Mouse (Mus musculus): ENCODE measurements around the gene Glo1.
A peak's percentile ranks its signal among the peaks of the same experiment; 100 is the strongest.

The Glo1 gene

GRCm38 (mm10) chr17:30581201-30581600 is 45.5 kb downstream of the Glo1 start:
- DNase-seq (ENCODE audit: extremely low read depth, low read depth, low spot score): no peak

DNA sequence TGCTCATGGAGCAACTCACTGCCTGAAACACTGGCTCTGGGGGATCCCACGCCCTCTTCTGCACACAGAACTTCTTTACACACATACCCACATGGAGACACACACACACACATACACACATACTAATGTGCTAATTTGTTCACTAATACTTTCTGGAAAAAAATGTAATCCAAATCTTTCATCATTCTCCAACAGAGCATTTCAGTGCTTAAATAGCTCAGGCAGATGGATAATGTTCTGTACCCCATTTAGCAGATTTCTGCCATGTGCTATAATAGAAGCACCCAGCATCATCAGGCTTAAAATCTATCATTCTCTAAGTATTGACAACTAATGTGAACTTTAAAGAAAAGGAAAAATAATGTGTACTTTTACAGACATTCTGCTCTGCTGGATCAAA is 45.9 kb downstream of the Glo1 start:
- DNase-seq (ENCODE audit: extremely low read depth, low read depth, low spot score): no peak

GRCm38 (mm10) chr17:30576946-30577345 is 49.7 kb downstream of the Glo1 start:
- DNase-seq (ENCODE audit: extremely low read depth, low read depth, low spot score): no peak

DNA sequence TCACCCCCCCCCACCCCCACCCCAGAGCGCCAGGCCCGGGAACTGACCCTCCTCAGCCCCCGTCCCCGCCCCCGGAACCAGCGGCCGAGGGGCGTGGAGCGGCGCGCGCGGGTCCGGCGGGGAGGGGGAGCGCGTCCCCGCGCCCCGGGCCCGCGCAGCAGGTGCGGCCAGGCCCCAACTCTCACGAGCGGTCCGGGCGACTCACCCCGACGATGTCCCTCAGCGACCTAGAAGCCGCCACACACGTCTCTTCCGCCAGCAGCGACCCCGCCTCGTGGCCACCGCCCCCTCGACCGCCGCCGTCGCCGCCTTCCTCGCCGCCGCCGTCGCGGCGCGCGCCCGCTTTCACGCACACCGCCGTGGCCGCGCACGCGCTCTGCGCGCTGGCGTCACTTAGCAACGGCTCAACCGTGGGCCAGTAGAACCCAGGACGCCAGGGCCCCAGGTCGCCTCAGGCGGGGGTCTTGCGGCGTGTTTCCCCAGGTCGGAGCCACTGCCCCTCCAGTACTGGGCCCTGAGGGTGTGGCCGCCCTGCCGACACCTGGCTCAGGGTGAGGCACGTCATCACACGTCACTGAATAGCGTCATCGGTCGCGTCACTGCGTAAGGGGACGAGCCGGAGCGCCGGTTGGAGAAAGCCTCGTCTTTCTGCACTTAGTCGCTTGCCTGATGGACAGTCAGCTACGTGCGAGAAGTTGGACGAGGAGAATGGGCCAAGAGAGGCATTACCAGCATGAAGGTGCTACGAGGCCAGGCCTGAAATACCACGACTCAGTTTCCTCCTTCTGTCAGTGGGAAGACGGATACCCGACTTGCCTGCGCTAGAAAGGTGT is 50.5 kb downstream of the Glo1 start, which contains the start of gene Btbd9:
Btbd9 (minus strand) TSS at position 548 of the 833 bp plus-strand sequence.
- DNase-seq (ENCODE audit: extremely low read depth, low read depth, low spot score): no peak

DNA sequence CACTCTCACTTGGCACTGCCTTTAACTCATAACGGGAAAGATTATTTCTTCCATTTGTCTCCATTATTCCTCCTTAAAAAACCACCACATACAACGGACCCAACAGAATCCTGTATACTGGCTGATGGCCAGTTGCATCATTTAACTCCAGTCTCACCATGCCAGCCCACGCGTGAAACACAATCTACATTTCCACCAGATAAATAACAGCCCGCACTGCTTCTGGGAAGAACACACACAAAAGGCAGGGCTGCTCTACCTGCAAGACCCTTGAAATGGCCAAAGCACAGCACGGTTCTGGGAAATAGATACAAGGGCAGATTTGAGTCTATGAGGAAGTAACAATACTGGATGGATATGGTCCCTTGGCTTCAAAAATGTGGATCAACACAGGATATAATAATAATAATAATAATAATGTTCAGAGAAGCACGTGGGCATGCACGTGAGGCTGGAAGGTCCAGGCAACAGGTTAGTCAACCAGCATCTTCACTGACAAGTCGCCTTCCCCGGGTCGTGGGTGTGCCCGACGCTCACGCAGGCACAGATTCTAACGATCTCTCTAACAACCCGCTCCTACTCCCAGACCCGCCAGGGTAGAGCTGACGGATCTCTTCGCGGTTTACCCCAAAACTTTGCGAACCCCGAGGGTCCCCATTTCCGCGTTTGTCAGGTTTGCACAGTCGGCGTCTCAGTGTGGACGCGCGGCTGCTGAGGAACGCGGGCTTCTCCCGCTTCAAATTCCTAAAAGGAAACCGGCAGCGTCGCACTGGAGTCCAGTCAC is 51.4 kb downstream of the Glo1 start:
- no peak for DNase-seq (ENCODE audit: extremely low read depth, low read depth, low spot score)

DNA sequence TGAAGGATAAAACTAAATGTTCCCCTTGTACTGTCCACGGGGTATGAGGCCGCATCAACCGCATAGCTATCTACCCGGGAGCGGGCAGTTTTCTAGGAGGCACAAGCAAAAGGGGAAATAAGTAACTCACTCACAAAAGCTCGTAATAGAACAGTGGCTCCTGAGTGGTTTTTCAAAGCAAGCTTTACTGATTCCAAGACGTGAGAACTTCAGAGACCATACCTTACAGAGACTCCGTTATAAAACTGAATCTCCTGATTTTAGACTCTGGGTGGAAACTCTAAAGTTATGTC is 51.9 kb downstream of the Glo1 start:
- DNase-seq (ENCODE audit: extremely low read depth, low read depth, low spot score): no peak

GRCm38 (mm10) chr17:30573990-30574782 is 52.5 kb downstream of the Glo1 start:
- DNase-seq (ENCODE audit: extremely low read depth, low read depth, low spot score): no peak

GRCm38 (mm10) chr17:30570971-30571370 is 55.7 kb downstream of the Glo1 start:
- no peak for DNase-seq (ENCODE audit: extremely low read depth, low read depth, low spot score)

DNA sequence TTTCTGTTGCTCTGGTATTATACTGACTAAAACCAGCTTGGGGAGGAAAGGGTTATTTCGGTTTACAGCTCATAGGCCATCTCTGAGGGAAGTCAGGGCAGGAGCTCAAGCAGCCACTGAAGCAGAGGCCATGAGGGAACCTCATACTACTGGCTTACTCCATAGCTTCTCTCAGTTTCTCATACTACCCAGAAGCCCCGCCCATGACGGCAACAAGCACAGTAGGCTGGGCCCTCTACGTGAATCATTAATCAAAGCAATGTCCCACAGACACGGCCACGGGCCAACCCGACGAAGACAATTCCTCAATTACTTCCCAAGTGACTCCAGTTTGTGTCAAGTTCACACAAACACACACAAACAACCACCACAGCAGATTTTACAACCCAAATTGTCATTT is 56.5 kb downstream of the Glo1 start:
- no peak for DNase-seq (ENCODE audit: extremely low read depth, low read depth, low spot score)

- DNase-seq (ENCODE audit: extremely low read depth, low read depth, low spot score): no peak
Measured at GRCm38 (mm10) chr17:30568473-30568872, 58.2 kb downstream of the Glo1 start.

GRCm38 (mm10) chr17:30564971-30565370 is 61.7 kb downstream of the Glo1 start:
- no peak for DNase-seq (ENCODE audit: extremely low read depth, low read depth, low spot score)

DNA sequence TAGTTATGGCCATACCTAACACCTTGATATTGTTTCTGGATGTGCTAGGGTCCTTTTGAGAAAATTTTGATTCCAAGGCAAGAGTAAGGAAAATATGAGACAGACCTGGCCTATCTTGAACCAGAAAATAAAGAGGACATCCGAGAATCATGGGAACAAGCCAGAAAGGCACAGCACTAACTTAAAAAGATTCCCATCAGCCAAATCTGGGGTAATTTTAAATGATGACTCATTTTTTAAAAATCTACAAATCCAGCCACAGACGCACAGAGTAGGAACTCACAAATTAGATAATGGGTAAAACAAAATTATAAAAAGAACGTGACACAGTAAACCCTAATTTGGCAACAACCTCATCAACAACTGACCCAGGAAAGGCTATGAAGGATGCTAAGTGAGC is 62.3 kb downstream of the Glo1 start:
- DNase-seq (ENCODE audit: extremely low read depth, low read depth, low spot score): no peak

DNA sequence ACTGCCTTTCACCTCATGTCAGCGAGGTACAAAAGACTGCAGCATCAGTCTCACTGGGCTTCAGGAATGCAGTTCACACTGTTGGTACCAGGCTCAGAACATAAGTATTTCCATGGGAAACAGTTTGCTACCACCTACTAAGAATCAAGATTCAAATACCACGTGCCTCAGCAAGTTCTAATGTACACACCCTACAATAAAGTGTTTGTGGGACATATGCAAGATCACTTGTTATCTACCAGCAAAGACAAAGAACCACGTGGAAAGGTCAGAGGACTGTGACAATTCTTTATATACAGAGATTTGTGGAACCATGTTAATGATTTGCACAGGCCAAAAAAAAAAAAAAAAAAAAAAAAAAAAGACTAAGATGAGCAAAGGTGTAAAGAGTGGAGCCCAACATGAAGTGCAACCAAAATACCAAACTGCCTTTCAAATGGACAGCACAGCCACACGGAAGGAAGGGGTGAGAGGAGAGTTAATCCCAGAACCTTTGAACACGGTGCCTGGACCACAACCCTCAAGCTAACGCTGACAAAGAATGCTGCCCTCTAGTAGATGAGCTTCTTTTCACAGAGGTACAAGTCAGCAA is 63.1 kb downstream of the Glo1 start:
- no peak for DNase-seq (ENCODE audit: extremely low read depth, low read depth, low spot score)

DNA sequence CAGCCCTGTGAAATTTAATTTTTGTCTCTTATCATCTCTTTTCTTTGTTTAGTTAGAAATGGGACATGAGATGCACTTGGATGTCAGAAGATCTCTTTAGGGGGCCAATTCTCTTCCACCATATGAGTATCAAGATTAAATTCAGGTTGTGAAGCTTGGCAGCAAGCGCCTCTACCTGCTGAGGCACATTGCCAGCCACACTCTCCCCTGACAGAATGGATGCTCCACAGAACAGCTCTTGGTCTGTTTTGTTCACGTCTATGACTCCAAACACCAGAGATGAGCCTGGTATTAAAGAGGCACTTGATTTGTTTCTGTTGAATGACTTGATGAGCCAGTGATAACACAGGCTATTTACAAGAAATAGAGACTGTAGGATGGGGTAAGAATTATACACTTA is 63.9 kb downstream of the Glo1 start:
- DNase-seq (ENCODE audit: extremely low read depth, low read depth, low spot score): no peak

- DNase-seq (ENCODE audit: extremely low read depth, low read depth, low spot score): no peak
Measured at GRCm38 (mm10) chr17:30559536-30559935, 67.1 kb downstream of the Glo1 start.

- DNase-seq (ENCODE audit: extremely low read depth, low read depth, low spot score): no peak
Measured at GRCm38 (mm10) chr17:30558623-30559022, 68.0 kb downstream of the Glo1 start.

GRCm38 (mm10) chr17:30556512-30556911 is 70.2 kb downstream of the Glo1 start:
- no peak for DNase-seq (ENCODE audit: extremely low read depth, low read depth, low spot score)

- peak; percentile 49 for DNase-seq (ENCODE audit: extremely low read depth, low read depth, low spot score)
Measured at GRCm38 (mm10) chr17:30553027-30553937, 73.4 kb downstream of the Glo1 start.

DNA sequence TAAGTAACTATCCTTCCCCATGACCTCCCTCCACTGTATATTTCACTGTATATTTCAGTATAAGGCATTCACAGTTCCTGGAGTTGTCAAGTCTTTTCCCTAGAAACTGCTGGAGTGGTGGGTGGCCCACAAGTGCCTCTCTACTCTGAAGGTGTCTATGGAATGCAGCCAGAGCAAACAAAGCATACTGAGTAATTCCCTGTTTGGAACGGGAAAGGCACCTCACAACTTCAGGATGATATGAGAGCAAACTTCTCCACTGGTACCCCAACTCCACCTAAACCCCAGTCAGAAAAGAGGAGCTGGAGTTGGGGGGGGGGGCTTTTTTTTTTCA is 75.9 kb downstream of the Glo1 start:
- no peak for DNase-seq (ENCODE audit: extremely low read depth, low read depth, low spot score)
